Mouse (Mus musculus) hindbrain, postnatal 0 days (tissue): ENCODE data around the gene Ntrk3. TPM values are rescaled to one million over a fixed set of nuclear protein-coding genes. Genes with fewer than 3 reads are reported as not detected.

Experiments used
- ATAC-seq: fragments of 200-750 bp; cut with Nextera tagmentation; 2 replicates; pipeline ENCODE4 v1.8.0; 2017; ENCODE audit warnings: mild to moderate bottlenecking, moderate TSS enrichment, moderate library complexity
- DNase-seq: peaks from one replicate; pipeline ENCODE4 v3.0.0-alpha.2; 2015; ENCODE audit warnings: low spot score
- H3K27ac ChIP-seq: fragments of 300-500 bp; sonication (generic); 2 replicates; pipeline ENCODE4 v1.5.1; 2014; ENCODE audit warnings: mild to moderate bottlenecking
- H3K27me3 ChIP-seq: fragments of 300-500 bp; sonication (generic); 2 replicates; pipeline ENCODE4 v1.6.1; 2014; ENCODE audit warnings: low read length, mixed read lengths; ENCODE audit not compliant: insufficient read depth
- H3K36me3 ChIP-seq: fragments of 300-500 bp; sonication (generic); 2 replicates; pipeline ENCODE4 v1.6.1; 2014; ENCODE audit warnings: low read length, mixed read lengths; ENCODE audit not compliant: insufficient read depth
- H3K4me1 ChIP-seq: fragments of 300-500 bp; sonication (generic); 2 replicates; pipeline ENCODE4 v1.6.1; 2014; ENCODE audit warnings: antibody characterized with exemption, low read length, mixed read lengths; ENCODE audit not compliant: insufficient read depth
- H3K4me2 ChIP-seq: fragments of 300-500 bp; sonication (generic); 2 replicates; pipeline ENCODE4 v1.6.1; 2014; ENCODE audit warnings: low read depth, mild to moderate bottlenecking, low read length, moderate library complexity, mixed read lengths
- H3K4me3 ChIP-seq: fragments of 300-500 bp; sonication (generic); 2 replicates; pipeline ENCODE4 v1.5.1; 2014; ENCODE audit warnings: low read length
- H3K9ac ChIP-seq: fragments of 300-500 bp; sonication (generic); replicated peaks from 2 replicates; pipeline ENCODE4 v1.6.1; 2014; ENCODE audit warnings: mild to moderate bottlenecking, low read length, moderate library complexity, mixed read lengths
- H3K9me3 ChIP-seq: fragments of 300-500 bp; sonication (generic); 2 replicates; pipeline ENCODE4 v1.6.1; 2016; ENCODE audit warnings: low read length, mixed read lengths
- CTCF ChIP-seq: IDR thresholded peaks from 2 replicates; pipeline ENCODE4 v1.5.1; 2016; ENCODE audit warnings: antibody characterized with exemption, control low read depth, low read depth
- WGBS: fragments of 180-500 bp; shearing (Covaris S2); extraction: QIAGEN DNeasy Blood & Tissue Kit; methylation state at CpG from one replicate; pipeline ENCODE4 v1.1.7; 2014; 5-methylcytosine and 5-hydroxymethylcytosine counted together
- polyA plus RNA-seq: library from polyadenylated mRNA; unstranded; fragments of >200 nt; fragmentation: Nextera tagmentation; extraction: Ambion mirVana; gene quantifications from 2 replicates; pipeline ENCODE4 v1.2.1, GENCODE M21; 2015
- total RNA-seq: library from RNA; depleted of rRNA; stranded (reverse); fragments of >200 nt; gene quantifications from 2 replicates; pipeline ENCODE4 v1.2.3, GENCODE M21; 2014

The Ntrk3 gene
- total and polyA plus RNA-seq, 2 experiments from 2014 or later = 23.5 to 90.8 TPM

DNA sequence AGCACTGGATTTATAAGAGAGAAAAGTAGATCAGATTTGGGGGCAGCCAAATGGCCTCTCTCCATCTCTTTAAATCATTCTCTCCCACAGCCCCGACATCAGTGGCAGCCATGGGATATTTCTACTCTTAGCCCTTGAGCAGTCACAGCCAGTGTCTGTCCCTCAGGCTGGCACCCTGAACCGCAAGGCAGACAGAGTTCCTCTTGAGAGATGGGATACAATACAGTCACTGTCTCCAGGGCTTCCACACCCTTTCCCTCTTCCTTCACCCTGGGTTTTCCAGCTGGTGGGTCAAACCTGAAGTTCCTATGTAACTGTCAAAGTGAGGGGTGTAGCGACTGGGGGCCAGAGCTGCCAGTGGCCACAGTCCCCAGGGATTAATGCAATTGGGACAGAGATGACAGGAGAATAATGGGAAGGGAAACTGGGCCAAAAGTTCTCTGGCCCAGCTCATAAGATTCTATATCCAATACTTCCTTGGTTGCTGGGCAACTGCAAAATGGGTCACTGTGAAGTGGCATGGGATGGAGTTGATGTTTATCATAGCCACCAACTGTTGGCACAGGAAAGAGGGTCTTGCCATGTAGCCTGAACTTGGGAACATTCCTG lies 483.9 kb downstream of the Ntrk3 start:
- no peaks in the 10 kb centered on the region for H3K27me3 ChIP-seq
- H3K9ac ChIP-seq = no peak overlapping the region
- H3K4me2 ChIP-seq = no peak overlapping the region
- peak overlapping the region; percentile 48; the same call in 1 of the 2 replicates for H3K27ac ChIP-seq
- 33% methylated on average over 3 of the region's 3 CpGs for WGBS
- TF ChIP-seq CTCF = no peak
- H3K36me3 ChIP-seq = no peaks in the 10 kb centered on the region
- no peaks in the 10 kb centered on the region for H3K9me3 ChIP-seq
- no peak overlapping the region for H3K4me3 ChIP-seq
- DNase-seq (peak; percentile 72), ATAC-seq (peak; percentile 88)
- H3K4me1 ChIP-seq = no peaks in the 10 kb centered on the region

DNA sequence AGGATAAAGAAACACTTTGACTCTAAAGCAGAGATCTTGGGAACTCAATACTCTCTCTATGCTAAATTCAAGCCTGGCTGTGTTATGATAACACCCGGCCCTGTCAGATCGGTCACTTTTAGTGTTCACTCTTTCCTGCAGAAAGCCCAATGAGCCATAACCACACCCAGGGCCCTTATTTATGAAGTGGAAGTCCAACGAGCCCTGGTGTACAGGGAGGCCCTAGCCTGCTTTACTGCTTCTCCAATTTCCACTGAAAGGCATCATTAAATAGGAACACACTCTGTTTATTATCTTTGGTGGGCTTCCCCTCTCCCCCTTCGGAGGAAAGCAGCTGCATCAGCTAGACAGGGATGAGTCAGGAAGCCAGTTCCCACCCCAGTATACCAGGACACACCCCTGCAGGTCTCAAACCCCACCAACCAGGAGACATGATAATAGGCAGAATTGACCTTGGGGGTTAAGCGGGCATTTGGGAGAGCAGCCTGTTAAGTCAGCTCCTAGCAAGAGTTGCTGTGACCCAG lies 489.6 kb downstream of the Ntrk3 start:
- Histone ChIP-seq H3K4me1 (no peaks in the 10 kb centered on the region), H3K36me3 (no peaks in the 10 kb centered on the region), H3K9me3 (no peaks in the 10 kb centered on the region), H3K27me3 (no peaks in the 10 kb centered on the region), H3K9ac (no peak overlapping the region), H3K27ac (no peak overlapping the region), H3K4me2 (no peak overlapping the region), H3K4me3 (no peak overlapping the region)
- DNase-seq = no peak
- no peak for ATAC-seq
- TF ChIP-seq CTCF = no peak
- WGBS = 76% methylated on average over 5 of the region's 5 CpGs

DNA sequence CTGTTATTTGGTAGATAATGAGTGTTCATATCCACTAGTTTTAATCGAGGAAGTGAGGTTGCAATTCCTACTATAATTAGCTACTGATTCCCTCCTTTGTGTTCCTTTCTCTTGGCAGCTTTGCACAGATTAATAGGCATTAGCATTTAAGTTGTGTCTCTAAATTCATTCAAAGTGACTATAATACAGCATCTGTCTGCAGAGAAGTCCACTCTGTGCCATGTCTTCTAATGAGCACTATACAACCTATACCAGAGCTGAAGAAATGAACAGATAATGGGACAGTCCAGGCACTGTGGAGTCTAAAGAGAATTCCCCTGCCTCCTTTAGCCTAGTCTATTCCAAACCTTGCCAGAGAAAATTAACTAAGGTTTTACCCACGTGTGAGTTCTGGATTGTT lies 498.8 kb downstream of the Ntrk3 start:
- Histone ChIP-seq H3K27ac (no peak overlapping the region), H3K4me2 (no peak overlapping the region), H3K9ac (no peak overlapping the region), H3K4me1 (no peaks in the 10 kb centered on the region), H3K27me3 (no peaks in the 10 kb centered on the region), H3K36me3 (no peaks in the 10 kb centered on the region), H3K9me3 (no peaks in the 10 kb centered on the region), H3K4me3 (no peak overlapping the region)
- DNase-seq (no peak), ATAC-seq (no peak)
- TF ChIP-seq CTCF = no peak
- WGBS = 44% methylated on average over 2 of the region's 2 CpGs

DNA sequence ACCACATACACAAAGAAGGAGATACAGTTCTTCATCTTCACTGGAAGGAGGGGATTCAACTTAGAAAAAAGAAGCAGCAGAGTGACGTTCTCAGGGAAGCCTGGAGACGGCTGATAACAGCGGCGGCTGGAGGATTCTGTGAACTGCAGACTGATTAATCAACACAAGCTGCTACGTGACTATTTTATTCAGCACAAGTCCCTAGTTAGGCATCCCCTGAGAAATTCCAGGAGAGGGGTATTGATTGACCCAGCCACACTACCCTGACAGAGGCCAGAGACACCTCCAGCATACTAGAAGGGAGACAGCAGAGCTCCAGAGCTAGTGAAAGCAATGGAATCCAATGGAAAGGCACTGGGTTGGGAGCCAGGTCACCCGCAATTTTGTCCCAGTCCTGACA lies 516.1 kb downstream of the Ntrk3 start:
- ATAC-seq = no peak
- 49% methylated on average over 6 of the region's 6 CpGs for WGBS
- Histone ChIP-seq H3K4me2 (no peak overlapping the region), H3K4me3 (no peak overlapping the region), H3K27ac (no peak overlapping the region), H3K9me3 (no peaks in the 10 kb centered on the region), H3K4me1 (no peaks in the 10 kb centered on the region), H3K27me3 (no peaks in the 10 kb centered on the region), H3K36me3 (no peaks in the 10 kb centered on the region), H3K9ac (no peak overlapping the region)
- TF ChIP-seq CTCF = no peak
- peak; percentile 9 for DNase-seq

DNA sequence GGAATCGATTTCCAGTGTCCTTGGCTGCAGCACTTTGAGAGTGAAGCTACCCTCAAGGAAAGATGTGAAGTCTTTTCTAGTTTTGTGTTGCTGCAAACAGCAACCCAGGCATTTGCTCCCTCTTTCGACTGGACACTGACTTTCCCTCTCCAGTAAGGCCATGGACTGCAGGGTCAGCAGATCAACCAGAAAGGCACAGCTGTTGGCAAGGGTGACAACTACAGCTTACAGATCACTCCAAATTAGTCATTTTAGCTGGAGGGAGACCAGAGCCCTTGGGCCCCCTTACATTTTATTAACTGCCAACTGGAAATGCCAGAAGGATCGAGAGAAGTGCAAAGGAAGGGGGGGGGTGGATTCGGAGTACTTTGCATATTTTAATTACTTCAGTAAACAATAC lies 516.9 kb downstream of the Ntrk3 start:
- Histone ChIP-seq H3K4me2 (no peak overlapping the region), H3K9ac (no peak overlapping the region), H3K9me3 (no peaks in the 10 kb centered on the region), H3K27me3 (no peaks in the 10 kb centered on the region), H3K4me1 (no peaks in the 10 kb centered on the region), H3K36me3 (no peaks in the 10 kb centered on the region), H3K4me3 (no peak overlapping the region), H3K27ac (no peak overlapping the region)
- no peak for DNase-seq
- no peak for TF ChIP-seq CTCF
- ATAC-seq = 0 out of 2 replicates have a peak, but pooled peaks have one; percentile 12
- 62% methylated on average over 4 of the region's 4 CpGs for WGBS

DNA sequence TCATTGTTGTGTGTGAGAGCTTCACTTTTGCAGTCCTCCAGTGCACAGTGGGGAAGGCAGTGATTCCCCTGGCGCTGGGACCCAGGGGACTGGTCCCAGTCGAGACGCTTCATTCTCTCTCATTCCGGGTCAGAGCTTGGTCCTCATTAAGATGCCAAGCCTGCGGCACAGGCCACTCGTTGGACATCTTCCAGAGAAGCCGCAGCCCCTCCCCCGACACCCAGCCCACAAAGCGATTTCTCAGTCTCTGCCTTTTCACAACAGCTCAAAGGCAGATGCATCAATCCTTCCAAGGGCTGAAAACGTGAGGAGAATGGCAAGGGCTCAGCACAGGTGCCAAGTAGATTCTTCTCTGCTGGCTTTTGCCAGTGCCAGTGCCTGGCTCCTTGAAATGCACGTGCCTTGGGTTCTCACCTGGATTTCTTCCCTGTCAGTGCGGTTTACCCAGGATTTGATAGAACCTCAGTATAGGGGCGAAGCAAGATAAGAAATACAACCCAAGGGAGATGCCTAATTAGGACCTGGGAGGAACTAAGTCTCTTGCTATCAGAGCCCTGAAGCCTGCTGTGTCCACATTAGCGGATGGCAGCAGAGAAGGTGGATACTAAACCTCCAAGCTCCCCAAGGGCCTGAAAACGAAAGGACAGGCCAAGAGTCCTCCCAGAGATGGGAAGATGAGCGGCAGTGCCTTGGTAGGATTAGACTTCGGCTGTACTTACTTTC lies 546.7 kb downstream of the Ntrk3 start:
- no peaks in the 10 kb centered on the region for H3K27me3 ChIP-seq
- H3K4me3 ChIP-seq = no peak overlapping the region
- H3K9ac ChIP-seq = no peak overlapping the region
- H3K4me2 ChIP-seq = peak overlapping the region; percentile 30
- H3K9me3 ChIP-seq = no peaks in the 10 kb centered on the region
- no peak for TF ChIP-seq CTCF
- 17% methylated on average over 17 of the region's 17 CpGs for WGBS
- no peaks in the 10 kb centered on the region for H3K36me3 ChIP-seq
- DNase-seq = peak; percentile 86
- ATAC-seq = peak; percentile 94
- H3K27ac ChIP-seq = peak overlapping the region; percentile 49
- no peaks in the 10 kb centered on the region for H3K4me1 ChIP-seq

DNA sequence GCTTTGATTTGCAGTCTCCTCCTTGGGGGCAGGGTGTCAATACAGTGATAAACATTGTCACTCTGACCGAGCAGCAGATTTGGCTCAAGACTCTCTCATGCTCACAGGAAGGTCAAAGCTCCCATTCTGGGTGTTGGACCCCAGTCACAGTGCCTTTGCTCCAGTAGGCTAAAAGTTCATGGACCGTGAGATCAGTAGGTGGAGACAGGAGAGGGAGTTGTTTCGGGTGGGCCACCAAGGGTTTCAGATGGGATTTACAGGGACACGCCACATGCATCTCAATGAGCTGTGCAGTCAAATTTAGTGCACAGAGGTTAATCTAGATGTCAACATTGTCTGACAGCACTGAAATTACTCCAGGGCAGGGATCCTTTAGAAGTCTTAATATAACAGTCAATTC lies 552.2 kb downstream of the Ntrk3 start:
- Histone ChIP-seq H3K9me3 (no peaks in the 10 kb centered on the region), H3K27ac (no peak overlapping the region), H3K9ac (no peak overlapping the region), H3K4me3 (no peak overlapping the region), H3K36me3 (no peaks in the 10 kb centered on the region), H3K4me1 (no peaks in the 10 kb centered on the region), H3K27me3 (no peaks in the 10 kb centered on the region), H3K4me2 (no peak overlapping the region)
- TF ChIP-seq CTCF = no peak
- WGBS = 57% methylated on average over 4 of the region's 4 CpGs
- ATAC-seq = no peak
- DNase-seq = no peak
